Mouse (Mus musculus) liver, embryonic 14.5 days (tissue): ENCODE measurements around the gene Bpifa3. TPM values are rescaled to one million over a fixed set of nuclear protein-coding genes. Genes with fewer than 3 reads are reported as not detected.

ENCODE experiments used
- ATAC-seq: fragments of 200-750 bp; cut with Nextera tagmentation; 2 replicates; pipeline ENCODE4 v1.8.0; 2017; ENCODE audit warnings: moderate number of reproducible peaks, mild to moderate bottlenecking, moderate library complexity; ENCODE audit not compliant: insufficient read depth
- DNase-seq, 3 experiments: peaks; one replicate each; pipeline ENCODE4 v3.0.0-alpha.2; 2012 to 2013; ENCODE audit warnings: low read depth in 3 of 3, low spot score in 3 of 3
- H3K27ac ChIP-seq: fragments of 300-500 bp; sonication (generic); 2 replicates; pipeline ENCODE4 v1.5.1; 2014; ENCODE audit warnings: moderate library complexity, mild to moderate bottlenecking, control low read depth, inconsistent platforms
- H3K27me3 ChIP-seq: fragments of 300-500 bp; sonication (generic); 2 replicates; pipeline ENCODE4 v1.6.1; 2014; ENCODE audit warnings: mild to moderate bottlenecking, low read length, moderate library complexity; ENCODE audit not compliant: control insufficient read depth, insufficient read depth
- H3K36me3 ChIP-seq: fragments of 300-500 bp; sonication (generic); replicated peaks from 2 replicates; pipeline ENCODE4 v1.6.1; 2014; ENCODE audit warnings: low read depth; ENCODE audit not compliant: control insufficient read depth, insufficient read depth
- H3K4me1 ChIP-seq, 2 experiments: fragments of 200-500 bp in 1 of 2; fragments of 300-500 bp in 1 of 2; sonication (generic) in 1 of 2; replicated peaks; 2 replicates each; pipeline ENCODE4 v1.6.1; 2012 to 2014; ENCODE audit warnings: antibody characterized with exemption in 1 of 2, inconsistent platforms in 1 of 2, low read length in 1 of 2; ENCODE audit not compliant: control insufficient read depth in 2 of 2, insufficient read depth in 2 of 2
- H3K4me2 ChIP-seq: fragments of 300-500 bp; sonication (generic); 2 replicates; pipeline ENCODE4 v1.6.1; 2014; ENCODE audit warnings: low read depth, mild to moderate bottlenecking, control low read depth, moderate library complexity
- H3K4me3 ChIP-seq, 2 experiments: fragments of 200-500 bp in 1 of 2; fragments of 300-500 bp in 1 of 2; sonication (generic) in 1 of 2; 2 replicates each; pipeline ENCODE4 v1.5.1; 2012 to 2014; ENCODE audit warnings: low read depth in 2 of 2, low read length in 2 of 2, mild to moderate bottlenecking in 2 of 2, control low read depth in 1 of 2, inconsistent platforms in 1 of 2, moderate library complexity in 1 of 2; ENCODE audit not compliant: insufficient read depth in 1 of 2
- H3K9ac ChIP-seq: fragments of 300-500 bp; sonication (generic); replicated peaks from 2 replicates; pipeline ENCODE4 v1.6.1; 2014; ENCODE audit warnings: mild to moderate bottlenecking, control low read depth, moderate library complexity
- H3K9me3 ChIP-seq: fragments of 300-500 bp; sonication (generic); 2 replicates; pipeline ENCODE4 v1.6.1; 2016; ENCODE audit warnings: low read length, mixed read lengths; ENCODE audit not compliant: control insufficient read depth
- CTCF ChIP-seq: IDR thresholded peaks from 2 replicates; pipeline ENCODE4 v1.5.1; 2016; ENCODE audit warnings: antibody characterized with exemption, low read depth, control low read depth
- EP300 ChIP-seq: IDR thresholded peaks from 2 replicates; pipeline ENCODE4 v1.6.1; 2016; ENCODE audit warnings: antibody characterized with exemption, low read depth
- WGBS: fragments of 180-500 bp; shearing (Covaris S2); extraction: QIAGEN DNeasy Blood & Tissue Kit; methylation state at CpG from one replicate; pipeline ENCODE4 v1.1.7; 2014; ENCODE audit not compliant: insufficient replicate concordance; 5-methylcytosine and 5-hydroxymethylcytosine counted together
- polyA plus RNA-seq, 2 experiments: library from polyadenylated mRNA; depleted of rRNA in 1 of 2; stranded (reverse) in 1 of 2; unstranded in 1 of 2; fragments of >200 nt; fragmentation: Nextera tagmentation in 1 of 2; extraction: Ambion mirVana in 1 of 2; gene quantifications; 2 replicates each; pipeline versions ENCODE4 v1.2.1 to v1.2.3; 2012 to 2014

The Bpifa3 gene
- polyA plus RNA-seq, 2 experiments = not detected

DNA sequence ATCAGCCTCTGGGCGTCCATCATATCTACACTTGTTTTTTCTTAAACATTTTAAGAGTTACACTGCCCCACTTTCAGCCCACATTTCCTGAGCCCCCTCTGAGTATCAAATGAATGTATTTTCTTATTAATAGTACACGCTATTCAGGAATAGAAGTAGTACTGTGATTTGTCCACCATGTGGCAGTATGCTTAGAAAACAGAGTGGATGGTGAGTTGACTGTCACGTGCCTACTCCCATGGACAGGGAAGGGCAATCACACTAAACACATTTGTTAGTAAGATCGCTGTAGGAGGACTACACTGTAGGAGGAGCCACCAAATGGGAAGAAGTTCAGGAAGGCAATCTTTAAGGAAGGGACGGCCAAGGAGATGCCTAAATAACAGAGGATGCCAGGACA lies 57.3 kb downstream of the Bpifa3 start:
- Histone ChIP-seq H3K4me3 (no peak overlapping the region), H3K9ac (no peak overlapping the region), H3K4me1 (no peaks in the 10 kb centered on the region), H3K36me3 (no peaks in the 10 kb centered on the region), H3K27ac (no peak overlapping the region), H3K27me3 (no peaks in the 10 kb centered on the region), H3K9me3 (no peaks in the 10 kb centered on the region), H3K4me2 (no peak overlapping the region)
- no peak for TF ChIP-seq EP300
- TF ChIP-seq CTCF = peak; percentile 24
- whole genome bisulfite sequencing = 27% methylated on average over 5 of the region's 5 CpGs
- DNase-seq (no peak), ATAC-seq (no peak)

Other genes starting within 250 kb of the Bpifa3 start
- not detected in 2 replicates for gene Bpifb6, start 229.9 kb upstream of the Bpifa3 start, polyA plus RNA-seq (2012; rRNA removed)
- not detected in 2 replicates for gene Bpifb6, start 229.9 kb upstream of the Bpifa3 start, polyA plus RNA-seq (2014; fragmentation: Nextera tagmentation; extraction: Ambion mirVana)
- not detected in 2 replicates for gene Bpifb3, start 212.1 kb upstream of the Bpifa3 start, polyA plus RNA-seq (2012; rRNA removed)
- not detected in 2 replicates for gene Bpifb3, start 212.1 kb upstream of the Bpifa3 start, polyA plus RNA-seq (2014; fragmentation: Nextera tagmentation; extraction: Ambion mirVana)
- gene Bpifb4, start 192.1 kb upstream of the Bpifa3 start, polyA plus RNA-seq (2012; rRNA removed) = 0.04 and 0.05 TPM in 2 replicates
- gene Bpifb4, start 192.1 kb upstream of the Bpifa3 start, polyA plus RNA-seq (2014; fragmentation: Nextera tagmentation; extraction: Ambion mirVana) = 0.09 and 0.15 TPM in 2 replicates
- gene Bpifa6, start 155.4 kb upstream of the Bpifa3 start, polyA plus RNA-seq (2012; rRNA removed) = not detected in 2 replicates
- not detected in 2 replicates for gene Bpifa6, start 155.4 kb upstream of the Bpifa3 start, polyA plus RNA-seq (2014; fragmentation: Nextera tagmentation; extraction: Ambion mirVana)
- not detected in 2 replicates for gene Bpifa2, start 122.1 kb upstream of the Bpifa3 start, polyA plus RNA-seq (2012; rRNA removed)
- gene Bpifa2, start 122.1 kb upstream of the Bpifa3 start, polyA plus RNA-seq (2014; fragmentation: Nextera tagmentation; extraction: Ambion mirVana) = not detected in 2 replicates
- gene Bpifa1, start 12.5 kb downstream of the Bpifa3 start, polyA plus RNA-seq (2012; rRNA removed) = 0.06 TPM in 1 of 2 replicates, not detected in the other
- gene Bpifa1, start 12.5 kb downstream of the Bpifa3 start, polyA plus RNA-seq (2014; fragmentation: Nextera tagmentation; extraction: Ambion mirVana) = 0.14 TPM in 1 of 2 replicates, not detected in the other
- gene Bpifa5, start 32.3 kb downstream of the Bpifa3 start, polyA plus RNA-seq (2012; rRNA removed) = 0.04 TPM in 1 of 2 replicates, not detected in the other
- not detected in 2 replicates for gene Bpifa5, start 32.3 kb downstream of the Bpifa3 start, polyA plus RNA-seq (2014; fragmentation: Nextera tagmentation; extraction: Ambion mirVana)
- gene Bpifb1, start 60.5 kb downstream of the Bpifa3 start, polyA plus RNA-seq (2012; rRNA removed) = 0.17 and 0.21 TPM in 2 replicates
- gene Bpifb1, start 60.5 kb downstream of the Bpifa3 start, polyA plus RNA-seq (2014; fragmentation: Nextera tagmentation; extraction: Ambion mirVana) = 0.19 and 0.33 TPM in 2 replicates
- not detected in 2 replicates for gene Bpifb5, start 93.4 kb downstream of the Bpifa3 start, polyA plus RNA-seq (2012; rRNA removed)
- gene Bpifb5, start 93.4 kb downstream of the Bpifa3 start, polyA plus RNA-seq (2014; fragmentation: Nextera tagmentation; extraction: Ambion mirVana) = not detected in 2 replicates
- not detected in 2 replicates for gene Bpifb9a, start 127.5 kb downstream of the Bpifa3 start, polyA plus RNA-seq (2012; rRNA removed)
- gene Bpifb9a, start 127.5 kb downstream of the Bpifa3 start, polyA plus RNA-seq (2014; fragmentation: Nextera tagmentation; extraction: Ambion mirVana) = not detected in 2 replicates
- gene Bpifb9b, start 176.9 kb downstream of the Bpifa3 start, polyA plus RNA-seq (2012; rRNA removed) = not detected in 2 replicates
- gene Bpifb9b, start 176.9 kb downstream of the Bpifa3 start, polyA plus RNA-seq (2014; fragmentation: Nextera tagmentation; extraction: Ambion mirVana) = not detected in 2 replicates
- gene Cdk5rap1, start 242.7 kb downstream of the Bpifa3 start, polyA plus RNA-seq (2012; rRNA removed) = 7.5 and 10.0 TPM in 2 replicates
- gene Cdk5rap1, start 242.7 kb downstream of the Bpifa3 start, polyA plus RNA-seq (2014; fragmentation: Nextera tagmentation; extraction: Ambion mirVana) = 4.2 and 9.5 TPM in 2 replicates